Mouse (Mus musculus) testis, adult 2 months (tissue): ENCODE measurements around the gene Mesd. TPM values are rescaled to one million over a fixed set of nuclear protein-coding genes. Genes with fewer than 3 reads are reported as not detected.

ENCODE experiments used
- H3K27ac ChIP-seq: fragments of 200-500 bp; 2 replicates; pipeline ENCODE4 v1.5.1; 2012; ENCODE audit warnings: low read depth, low read length; ENCODE audit not compliant: control insufficient read depth, insufficient read depth
- H3K27me3 ChIP-seq: fragments of 200-500 bp; 2 replicates; pipeline ENCODE4 v1.6.1; 2012; ENCODE audit warnings: mild to moderate bottlenecking, low read length, moderate library complexity; ENCODE audit not compliant: control insufficient read depth, insufficient read depth
- H3K36me3 ChIP-seq: fragments of 200-500 bp; 2 replicates; pipeline ENCODE4 v1.6.1; 2012; ENCODE audit warnings: mild to moderate bottlenecking, low read length; ENCODE audit not compliant: control insufficient read depth, insufficient read depth
- H3K4me1 ChIP-seq: fragments of 200-500 bp; 2 replicates; pipeline ENCODE4 v1.6.1; 2012; ENCODE audit warnings: low read length; ENCODE audit not compliant: control insufficient read depth, insufficient read depth
- H3K4me3 ChIP-seq: fragments of 200-500 bp; 2 replicates; pipeline ENCODE4 v1.5.1; 2012; ENCODE audit warnings: low read depth, mild to moderate bottlenecking, low read length, moderate library complexity, mixed read lengths; ENCODE audit not compliant: control insufficient read depth
- CTCF ChIP-seq: fragments of 200-500 bp; IDR thresholded peaks from 2 replicates; pipeline ENCODE4 v1.5.1; 2012; ENCODE audit warnings: low read depth, mild to moderate bottlenecking, inconsistent platforms, low read length, moderate library complexity; ENCODE audit not compliant: control insufficient read depth, insufficient read depth, insufficient replicate concordance
- POLR2A ChIP-seq: fragments of 200-500 bp; IDR thresholded peaks from 2 replicates; pipeline ENCODE4 v1.6.1; 2012; ENCODE audit warnings: low read depth, mild to moderate bottlenecking, inconsistent platforms, low read length, moderate library complexity; ENCODE audit not compliant: control insufficient read depth
- polyA plus RNA-seq: library from polyadenylated mRNA; depleted of rRNA; stranded (reverse); fragments of >200 nt; gene quantifications from 2 replicates; pipeline ENCODE4 v1.2.3, GENCODE M21; 2012

Mesd gene
- polyA plus RNA-seq, 1 experiment: 33.9 TPM

GRCm38 (mm10) chr7:83891433-83892332, 7.4 kb downstream of the Mesd start:
- no peak for TF ChIP-seq CTCF
- peak; percentile 94; the same call in 1 of the 2 replicates for TF ChIP-seq POLR2A
- Histone ChIP-seq H3K4me1 (no peaks in the 10 kb centered on the region; the same call in none of the 2 replicates), H3K4me3 (peak overlapping the region; percentile 93), H3K27ac (peak overlapping the region; percentile 97), H3K27me3 (no peaks in the 10 kb centered on the region), H3K36me3 (peaks cover under 1% of the 10 kb centered on the region)

DNA sequence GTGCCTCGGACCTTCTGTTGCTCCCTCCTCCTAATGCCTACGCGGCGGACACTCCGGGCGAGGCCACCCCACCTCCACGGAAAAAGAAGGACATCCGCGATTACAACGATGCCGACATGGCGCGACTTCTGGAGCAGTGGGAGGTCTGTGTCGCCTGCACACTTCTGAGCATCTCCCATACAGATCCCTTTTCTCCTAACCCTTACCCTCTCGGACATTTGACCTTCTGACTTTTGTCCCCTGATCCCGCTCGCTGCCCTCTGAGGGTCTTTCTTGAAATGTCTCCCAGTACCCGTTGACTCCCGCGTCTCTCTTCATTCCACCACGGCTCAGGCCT, 8.0 kb downstream of the Mesd start:
- Histone ChIP-seq H3K36me3 (peaks cover 1% of the 10 kb centered on the region), H3K4me3 (peak overlapping the region; percentile 93), H3K27me3 (no peaks in the 10 kb centered on the region), H3K4me1 (no peaks in the 10 kb centered on the region; the same call in none of the 2 replicates), H3K27ac (peak overlapping the region; percentile 97)
- TF ChIP-seq CTCF (no peak), POLR2A (no peak)

- H3K4me1 ChIP-seq: no peaks in the 10 kb centered on the region; the same call in none of the 2 replicates
- H3K27ac ChIP-seq: no peak overlapping the region
- no peaks in the 10 kb centered on the region for H3K27me3 ChIP-seq
- H3K4me3 ChIP-seq: no peak overlapping the region
- H3K36me3 ChIP-seq: peaks cover 3% of the 10 kb centered on the region
- no peak for TF ChIP-seq POLR2A
- no peak for TF ChIP-seq CTCF
These were observed 10.1 kb downstream of the Mesd start for GRCm38 (mm10) chr7:83894348-83894747.

DNA sequence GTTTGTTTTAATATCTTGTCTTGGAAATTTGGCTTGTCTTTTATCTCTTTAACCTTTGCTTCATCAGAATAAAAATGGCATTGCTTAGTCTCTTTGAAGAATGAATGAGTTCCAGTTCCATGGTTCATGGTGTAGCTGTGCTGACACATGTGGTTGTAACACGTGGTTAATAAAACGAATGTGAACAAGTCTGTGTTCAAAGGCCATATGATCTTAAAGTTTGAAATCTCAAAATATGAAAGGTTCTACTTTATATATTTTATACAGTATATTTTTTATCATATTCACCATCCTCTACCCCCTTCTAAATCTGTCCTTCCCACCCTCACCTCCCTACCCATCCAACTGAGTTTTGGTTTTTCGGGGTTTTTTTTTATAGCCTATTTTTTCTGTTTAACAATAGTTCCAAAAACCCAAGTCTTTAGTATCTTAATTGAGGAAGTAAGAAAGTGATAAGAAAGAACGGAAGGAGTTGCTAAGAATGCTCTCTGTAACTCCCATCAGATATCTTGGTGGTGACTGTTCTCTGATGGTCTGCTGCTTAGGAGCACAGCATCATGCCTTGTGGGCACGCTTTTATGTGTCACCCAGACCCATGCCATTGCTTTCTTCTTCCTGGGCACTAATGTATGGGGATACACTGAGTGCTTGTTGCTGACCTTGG, 11.9 kb downstream of the Mesd start:
- Histone ChIP-seq H3K4me3 (no peak overlapping the region), H3K27ac (no peak overlapping the region), H3K4me1 (no peaks in the 10 kb centered on the region; the same call in none of the 2 replicates), H3K36me3 (peaks cover 3% of the 10 kb centered on the region), H3K27me3 (no peaks in the 10 kb centered on the region)
- no peak for TF ChIP-seq POLR2A
- no peak for TF ChIP-seq CTCF

DNA sequence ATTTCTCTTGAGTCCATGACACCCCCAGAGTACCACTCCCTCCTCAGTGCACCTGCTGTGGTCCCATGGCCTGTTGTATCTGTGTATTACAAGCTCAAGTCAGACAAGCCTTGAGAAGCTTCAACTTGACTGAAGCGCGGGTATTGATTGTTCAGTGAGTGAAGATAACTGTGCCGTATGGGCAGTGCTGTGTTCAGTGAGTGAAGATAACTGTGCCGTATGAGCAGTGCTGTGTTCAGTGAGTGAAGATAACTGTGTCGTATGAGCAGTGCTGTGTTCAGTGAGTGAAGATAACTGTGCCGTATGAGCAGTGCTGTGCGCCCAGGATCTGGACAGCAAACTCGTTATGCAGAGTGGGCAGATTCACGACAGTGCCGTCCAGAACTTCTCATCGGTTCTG, 14.0 kb downstream of the Mesd start:
- Histone ChIP-seq H3K4me1 (no peaks in the 10 kb centered on the region; the same call in none of the 2 replicates), H3K27ac (no peak overlapping the region), H3K36me3 (peaks cover 3% of the 10 kb centered on the region), H3K27me3 (no peaks in the 10 kb centered on the region), H3K4me3 (no peak overlapping the region)
- TF ChIP-seq POLR2A (no peak), CTCF (no peak)

DNA sequence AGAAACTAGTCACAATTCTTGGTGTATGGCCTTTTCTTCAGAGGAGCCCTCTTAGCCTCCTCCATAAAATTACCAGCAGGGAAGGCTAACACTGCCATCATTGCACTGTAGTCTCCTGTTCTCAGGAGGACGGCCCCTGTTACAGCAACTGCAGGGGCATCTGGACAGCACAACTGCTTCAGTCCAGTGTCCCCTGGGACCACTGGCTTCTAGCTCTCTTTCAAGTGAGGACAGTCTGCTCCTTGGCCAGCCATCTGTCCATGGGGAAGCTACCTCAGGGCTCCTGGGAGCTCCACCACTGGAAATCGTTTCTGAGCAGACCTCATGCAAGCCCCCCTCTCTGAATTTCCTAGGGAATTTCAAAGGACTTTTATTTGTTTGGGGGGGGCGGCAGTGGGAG, 16.3 kb downstream of the Mesd start:
- TF ChIP-seq POLR2A (no peak), CTCF (no peak)
- Histone ChIP-seq H3K27me3 (no peaks in the 10 kb centered on the region), H3K27ac (no peak overlapping the region), H3K4me1 (no peaks in the 10 kb centered on the region), H3K36me3 (peaks cover 3% of the 10 kb centered on the region), H3K4me3 (no peak overlapping the region)

DNA sequence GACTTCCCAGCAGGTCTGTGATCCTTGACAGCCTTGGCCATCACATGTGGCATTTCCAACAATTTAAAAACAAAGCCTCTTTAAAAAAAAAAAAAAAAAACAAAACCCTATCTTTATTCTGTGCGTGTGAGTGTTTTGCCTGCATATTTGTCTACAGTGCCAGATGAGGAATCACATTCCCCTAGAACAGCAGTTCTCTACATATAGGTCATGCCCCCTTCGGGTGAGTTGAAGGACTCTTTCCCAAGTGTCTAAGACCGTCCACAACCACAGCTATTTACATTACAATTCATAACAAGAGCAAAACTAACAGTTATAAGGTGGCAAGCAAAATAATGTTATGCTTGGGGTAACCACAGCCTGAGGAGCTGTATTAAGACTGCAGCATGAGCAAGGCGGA, 17.2 kb downstream of the Mesd start:
- no peak for TF ChIP-seq POLR2A
- no peak for TF ChIP-seq CTCF
- Histone ChIP-seq H3K4me3 (no peak overlapping the region), H3K36me3 (peaks cover 3% of the 10 kb centered on the region), H3K4me1 (no peaks in the 10 kb centered on the region), H3K27me3 (no peaks in the 10 kb centered on the region), H3K27ac (no peak overlapping the region)
